Mouse (Mus musculus) MEL (cell line): ENCODE measurements around the gene Tspan2. TPM values are rescaled to one million over a fixed set of nuclear protein-coding genes. Genes with fewer than 3 reads are reported as not detected.

Experiments
- DNase-seq: peaks from one replicate; pipeline ENCODE4 v3.0.0; 2011; ENCODE audit warnings: low read depth, low spot score
- H3K27ac ChIP-seq: 2 replicates; pipeline ENCODE4 v1.5.1; 2012; ENCODE audit warnings: low read depth, mild to moderate bottlenecking, control low read depth, low read length, moderate library complexity; ENCODE audit not compliant: control insufficient read depth
- H3K27me3 ChIP-seq, 2 experiments: fragments of 150-350 bp in 1 of 2; sonication (generic) in 1 of 2; 2 replicates each; pipeline ENCODE4 v1.6.1; 2012; ENCODE audit warnings: low read length in 2 of 2, mild to moderate bottlenecking in 2 of 2, improper control_type of control experiment in 1 of 2, moderate library complexity in 1 of 2; ENCODE audit not compliant: insufficient read depth in 2 of 2, control insufficient read depth in 1 of 2
- H3K36me3 ChIP-seq, 2 experiments: 2 replicates each; pipeline ENCODE4 v1.6.1; 2012 to 2014; ENCODE audit warnings: low read length in 2 of 2, improper control_type of control experiment in 1 of 2, inconsistent platforms in 1 of 2, mild to moderate bottlenecking in 1 of 2; ENCODE audit not compliant: insufficient read depth in 2 of 2, control insufficient read depth in 1 of 2
- H3K4me1 ChIP-seq, 2 experiments: fragments of 150-350 bp in 1 of 2; sonication (generic) in 1 of 2; 2 replicates each; pipeline ENCODE4 v1.6.1; 2012; ENCODE audit warnings: low read length in 2 of 2, improper control_type of control experiment in 1 of 2, mild to moderate bottlenecking in 1 of 2; ENCODE audit not compliant: insufficient read depth in 2 of 2, control insufficient read depth in 1 of 2
- H3K4me3 ChIP-seq, 2 experiments: fragments of 150-350 bp in 1 of 2; sonication (generic) in 1 of 2; 2 replicates each; pipeline ENCODE4 v1.5.1; 2012; ENCODE audit warnings: low read depth in 2 of 2, low read length in 2 of 2, mild to moderate bottlenecking in 2 of 2, moderate library complexity in 2 of 2, control low read depth in 1 of 2, improper control_type of control experiment in 1 of 2; ENCODE audit not compliant: control insufficient read depth in 1 of 2, insufficient read depth in 1 of 2
- H3K79me2 ChIP-seq: 2 replicates; pipeline ENCODE4 v1.6.1; 2012; ENCODE audit warnings: mild to moderate bottlenecking, low read length, moderate library complexity; ENCODE audit not compliant: control insufficient read depth, poor library complexity, insufficient read depth
- H3K9ac ChIP-seq: 2 replicates; pipeline ENCODE4 v1.6.1; 2012; ENCODE audit warnings: low read depth, mild to moderate bottlenecking, control low read depth, low read length, moderate library complexity; ENCODE audit not compliant: control insufficient read depth, poor library complexity, severe bottlenecking
- H3K9me3 ChIP-seq: fragments of 150-350 bp; sonication (generic); replicated peaks from 2 replicates; pipeline ENCODE4 v1.6.1; 2012; ENCODE audit warnings: mild to moderate bottlenecking, low read length, improper control_type of control experiment, moderate library complexity; ENCODE audit not compliant: insufficient read depth
- BHLHE40 ChIP-seq: IDR thresholded peaks from 2 replicates; pipeline ENCODE4 v1.6.1; 2012; ENCODE audit warnings: low read depth, mild to moderate bottlenecking, inconsistent platforms, low read length, improper control_type of control experiment, borderline replicate concordance
- CHD2 ChIP-seq: IDR thresholded peaks from 2 replicates; pipeline ENCODE4 v1.6.1; 2011; ENCODE audit warnings: low read length, improper control_type of control experiment
- CTCF ChIP-seq, 3 experiments: IDR thresholded peaks in 2 of 3; conservative IDR thresholded peaks in 1 of 3; 2 replicates each; pipeline ENCODE4 v1.5.1; 2011 to 2012; ENCODE audit warnings: low read length in 3 of 3, low read depth in 2 of 3, mild to moderate bottlenecking in 2 of 3, improper control_type of control experiment in 1 of 3, inconsistent platforms in 1 of 3, mixed read lengths in 1 of 3, moderate library complexity in 1 of 3; ENCODE audit not compliant: control insufficient read depth in 1 of 3, insufficient read depth in 1 of 3, poor library complexity in 1 of 3, severe bottlenecking in 1 of 3
- E2F4 ChIP-seq: IDR thresholded peaks from 2 replicates; pipeline ENCODE4 v1.6.1; 2011; ENCODE audit warnings: low read depth, low read length, improper control_type of control experiment, borderline replicate concordance
- EP300 ChIP-seq, 2 experiments: IDR thresholded peaks; 2 replicates each; pipeline ENCODE4 v1.6.1; 2011; ENCODE audit warnings: improper control_type of control experiment in 2 of 2, low read length in 2 of 2, low read depth in 1 of 2, mild to moderate bottlenecking in 1 of 2
- ETS1 ChIP-seq: IDR thresholded peaks from 2 replicates; pipeline ENCODE4 v1.6.1; 2012; ENCODE audit warnings: low read depth, mild to moderate bottlenecking, inconsistent platforms, low read length, improper control_type of control experiment, moderate library complexity
- GATA1 ChIP-seq: IDR thresholded peaks from 2 replicates; pipeline ENCODE4 v1.6.1; 2011; ENCODE audit warnings: low read depth, low read length, improper control_type of control experiment
- KAT2A ChIP-seq: conservative IDR thresholded peaks from 2 replicates; pipeline ENCODE4 v1.6.1; 2012; ENCODE audit warnings: low read depth, low read length, improper control_type of control experiment, inconsistent platforms
- MAFK ChIP-seq: IDR thresholded peaks from 2 replicates; pipeline ENCODE4 v1.6.1; 2011; ENCODE audit warnings: low read depth, mild to moderate bottlenecking, low read length, improper control_type of control experiment, borderline replicate concordance
- MAX ChIP-seq: IDR thresholded peaks from 2 replicates; pipeline ENCODE4 v1.6.1; 2011; ENCODE audit warnings: low read length, improper control_type of control experiment
- MAZ ChIP-seq: IDR thresholded peaks from 2 replicates; pipeline ENCODE4 v1.6.1; 2012; ENCODE audit warnings: low read depth, mild to moderate bottlenecking, inconsistent platforms, low read length, improper control_type of control experiment
- MEF2A ChIP-seq: IDR thresholded peaks from 2 replicates; pipeline ENCODE4 v1.6.1; 2014; ENCODE audit warnings: low read depth, mild to moderate bottlenecking, inconsistent platforms, low read length, improper control_type of control experiment; ENCODE audit not compliant: poor library complexity, insufficient replicate concordance, severe bottlenecking; ENCODE audit errors: extremely low read depth
- NELFE ChIP-seq: IDR thresholded peaks from 2 replicates; pipeline ENCODE4 v1.6.1; 2011; ENCODE audit warnings: low read depth, low read length, improper control_type of control experiment
- POLR2A ChIP-seq, 2 experiments: IDR thresholded peaks; 2 replicates each; pipeline ENCODE4 v1.6.1; 2011 to 2012; ENCODE audit warnings: low read length in 2 of 2, mild to moderate bottlenecking in 2 of 2, control low read depth in 1 of 2, improper control_type of control experiment in 1 of 2, low read depth in 1 of 2, moderate library complexity in 1 of 2; ENCODE audit not compliant: control insufficient read depth in 1 of 2, insufficient read depth in 1 of 2, poor library complexity in 1 of 2
- POLR2AphosphoS2 ChIP-seq: IDR thresholded peaks from 2 replicates; pipeline ENCODE4 v1.6.1; 2011; ENCODE audit warnings: low read length, improper control_type of control experiment
- SIN3A ChIP-seq: IDR thresholded peaks from 2 replicates; pipeline ENCODE4 v1.6.1; 2012; ENCODE audit warnings: low read length, improper control_type of control experiment, inconsistent platforms
- TAL1 ChIP-seq: IDR thresholded peaks from 2 replicates; pipeline ENCODE4 v1.6.1; 2012; ENCODE audit warnings: mild to moderate bottlenecking, inconsistent platforms, low read length, moderate library complexity, mixed read lengths
- TCF12 ChIP-seq: IDR thresholded peaks from 2 replicates; pipeline ENCODE4 v1.6.1; 2014; ENCODE audit warnings: low read depth, mild to moderate bottlenecking, inconsistent platforms, low read length, improper control_type of control experiment, moderate library complexity
- USF1 ChIP-seq: IDR thresholded peaks from 2 replicates; pipeline ENCODE4 v1.6.1; 2014; ENCODE audit warnings: low read depth, mild to moderate bottlenecking, inconsistent platforms, low read length, improper control_type of control experiment, moderate library complexity
- ZC3H11A ChIP-seq: IDR thresholded peaks from 2 replicates; pipeline ENCODE4 v1.6.1; 2012; ENCODE audit warnings: low read depth, mild to moderate bottlenecking, inconsistent platforms, low read length, improper control_type of control experiment
- polyA plus RNA-seq, 2 experiments: library from polyadenylated mRNA; stranded (reverse) in 1 of 2; unstranded in 1 of 2; fragments of >175 nt in 1 of 2; fragments of >200 nt in 1 of 2; gene quantifications; 2 replicates each; pipeline versions ENCODE4 v1.2.1 to v1.2.4; 2012; ENCODE audit warnings: low replicate concordance in 2 of 2, low read depth in 1 of 2; ENCODE audit not compliant: insufficient read length in 2 of 2, insufficient read depth in 1 of 2, missing spikeins in 1 of 2
- total RNA-seq: library from RNA; depleted of rRNA; stranded (reverse); fragments of 300-350 nt; gene quantifications from 2 replicates; pipeline ENCODE4 v1.2.3, GENCODE M21; 2012

Tspan2 gene
- total and polyA plus RNA-seq, 3 experiments: not detected

DNA sequence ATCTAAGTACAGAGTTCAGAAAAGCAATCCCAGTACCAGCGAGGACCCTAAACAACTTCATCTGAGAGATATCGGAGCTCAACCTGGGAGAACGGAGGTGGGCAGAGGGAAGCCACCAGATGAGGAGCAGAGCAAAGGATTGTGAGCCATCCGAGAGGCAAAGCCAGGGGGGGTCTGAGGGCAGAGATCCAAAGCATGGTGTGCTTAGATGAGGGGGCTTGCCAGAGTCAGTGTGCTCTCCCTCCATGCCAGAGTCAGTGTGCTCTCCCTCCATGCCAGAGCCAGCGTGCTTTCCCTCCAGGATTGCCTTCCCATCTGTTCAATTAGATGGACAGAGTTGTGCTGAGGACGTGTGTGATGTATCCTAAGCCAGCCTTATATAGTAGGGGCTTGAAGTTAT, 2.8 kb downstream of the Tspan2 start:
- H3K4me3 ChIP-seq: no peak overlapping the region
- no peaks in the 10 kb centered on the region for H3K4me1 ChIP-seq
- TF ChIP-seq MAZ (no peak), CHD2 (no peak), E2F4 (no peak), TCF12 (no peak), ETS1 (no peak), USF1 (no peak), GATA1 (no peak), POLR2AphosphoS2 (no peak), EP300 (IDR thresholded peaks at IDR 0.05; ENCODE audit: low read depth in 1 of 2, low read length in 2 of 2) (no peak), TAL1 (no peak), MEF2A (no peak), POLR2A (IDR thresholded peaks at IDR 0.05; ENCODE audit: control insufficient read depth in 1 of 2, insufficient read depth in 1 of 2, low read depth in 1 of 2, low read length in 2 of 2, poor library complexity in 1 of 2) (no peak)
- H3K79me2 ChIP-seq: no peaks in the 10 kb centered on the region
- no peak overlapping the region for H3K27ac ChIP-seq
- no peak overlapping the region for H3K9ac ChIP-seq
- no peaks in the 10 kb centered on the region for H3K27me3 ChIP-seq
- no peak for DNase-seq
- H3K36me3 ChIP-seq: no peaks in the 10 kb centered on the region
- H3K9me3 ChIP-seq: no peaks in the 10 kb centered on the region

DNA sequence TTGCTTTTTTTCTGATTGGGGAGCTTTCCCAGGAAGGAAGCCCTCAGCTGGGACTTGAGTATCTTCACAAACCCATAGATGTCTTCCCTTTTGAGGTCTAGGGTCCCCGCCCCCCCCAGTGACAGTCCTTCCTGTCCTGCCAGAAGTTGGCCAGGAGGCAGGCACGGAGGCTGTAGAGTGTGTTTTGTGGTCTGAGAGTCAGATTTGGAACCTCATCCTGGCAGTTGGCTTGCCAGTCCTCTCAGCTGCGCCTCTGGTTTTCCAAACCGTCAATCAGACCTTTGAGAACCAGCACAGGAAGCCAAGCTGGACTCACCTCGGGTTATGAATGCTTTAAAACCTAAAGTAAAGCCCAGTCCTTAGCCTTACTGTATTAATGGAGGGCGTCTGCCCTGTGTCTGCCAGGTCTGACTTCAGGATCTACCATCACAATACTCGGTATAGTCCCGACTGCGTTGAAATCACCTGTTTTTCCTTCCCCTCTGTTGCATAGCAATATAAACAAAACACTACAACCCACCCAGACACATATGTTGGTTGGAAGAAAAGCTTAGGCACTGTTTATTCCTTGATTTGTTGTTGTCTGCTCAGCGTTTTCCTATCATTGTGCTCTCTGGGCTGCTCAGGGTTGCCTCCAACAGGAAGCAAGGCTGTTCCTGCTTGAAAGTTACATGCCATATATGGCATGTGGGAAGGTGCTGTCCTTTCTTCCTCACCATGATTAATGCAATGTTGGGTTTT, 4.0 kb downstream of the Tspan2 start:
- DNase-seq: no peak
- TF ChIP-seq ETS1 (no peak), EP300 (IDR thresholded peaks at IDR 0.05; ENCODE audit: low read depth in 1 of 2, low read length in 2 of 2) (no peak), SIN3A (no peak), POLR2AphosphoS2 (no peak), TAL1 (no peak), MAFK (no peak), NELFE (no peak), MEF2A (no peak), BHLHE40 (no peak), USF1 (no peak), TCF12 (no peak), E2F4 (no peak), CTCF (IDR thresholded peaks at IDR 0.05 in 2 of 3, conservative IDR thresholded peaks at IDR 0.05 in 1 of 3; ENCODE audit: control insufficient read depth in 1 of 3, insufficient read depth in 1 of 3, low read depth in 2 of 3, low read length in 3 of 3, poor library complexity in 1 of 3, severe bottlenecking in 1 of 3) (no peak), KAT2A (no peak), MAX (no peak), ZC3H11A (no peak)
- no peak overlapping the region for H3K27ac ChIP-seq

More for the DNA sequence above, 4.0 kb downstream of the Tspan2 start:
- Histone ChIP-seq H3K36me3 (no peaks in the 10 kb centered on the region), H3K9ac (no peak overlapping the region), H3K79me2 (no peaks in the 10 kb centered on the region), H3K27me3 (no peaks in the 10 kb centered on the region), H3K4me3 (no peak overlapping the region), H3K9me3 (no peaks in the 10 kb centered on the region), H3K4me1 (no peaks in the 10 kb centered on the region)
